Mouse (Mus musculus) kidney, adult 18-20 months (tissue): Measurements from ENCODE around the gene Ldlrap1.
"Not testable (repeated sequence)": the region's sequence is repeated elsewhere in the genome, so short reads cannot be mapped to it uniquely, and the experiment has no call there.

Source experiments
- DNase-seq: peaks from one replicate; pipeline ENCODE4 v3.0.0; 2021

Ldlrap1 gene

GRCm38 (mm10) chr4:134767426-134768225 lies at the start of gene Ldlrap1:
TSS of gene Ldlrap1 (minus strand) at chr4:134768024.
- DNase-seq = peak; percentile 87

- no peak for DNase-seq
Observed at GRCm38 (mm10) chr4:134814229-134814571, 46.4 kb upstream of the Ldlrap1 start.

GRCm38 (mm10) chr4:134813406-134814228 lies 45.8 kb upstream of the Ldlrap1 start:
- no peak for DNase-seq

- DNase-seq = peak; percentile 96
Observed at GRCm38 (mm10) chr4:134804765-134805164, 36.9 kb upstream of the Ldlrap1 start.

GRCm38 (mm10) chr4:134802765-134803164 lies 34.9 kb upstream of the Ldlrap1 start:
- no peak for DNase-seq

- peak; percentile 61 for DNase-seq
Observed at GRCm38 (mm10) chr4:134802155-134802554, 34.3 kb upstream of the Ldlrap1 start.

GRCm38 (mm10) chr4:134800693-134801092 lies 32.9 kb upstream of the Ldlrap1 start:
- no peak for DNase-seq

GRCm38 (mm10) chr4:134800098-134800497 lies 32.3 kb upstream of the Ldlrap1 start:
- DNase-seq = no peak

GRCm38 (mm10) chr4:134799272-134799671 lies 31.4 kb upstream of the Ldlrap1 start:
- DNase-seq = peak; percentile 77

- no peak for DNase-seq
Observed at GRCm38 (mm10) chr4:134798861-134799260, 31.0 kb upstream of the Ldlrap1 start.

GRCm38 (mm10) chr4:134797621-134798020 lies 29.8 kb upstream of the Ldlrap1 start:
- DNase-seq = no peak

- DNase-seq = no peak
Observed at GRCm38 (mm10) chr4:134796581-134797361, 28.9 kb upstream of the Ldlrap1 start.

- DNase-seq = no peak
Observed at GRCm38 (mm10) chr4:134795819-134796485, 28.1 kb upstream of the Ldlrap1 start.

- DNase-seq = not testable (repeated sequence)
Observed at GRCm38 (mm10) chr4:134794959-134795358, 27.1 kb upstream of the Ldlrap1 start.

- peak; percentile 69 for DNase-seq
Observed at GRCm38 (mm10) chr4:134793213-134793956, 25.6 kb upstream of the Ldlrap1 start.

- no peak for DNase-seq
Observed at GRCm38 (mm10) chr4:134791731-134792130, 23.9 kb upstream of the Ldlrap1 start.

- DNase-seq = no peak
Observed at GRCm38 (mm10) chr4:134786946-134787345, 19.1 kb upstream of the Ldlrap1 start.

- no peak for DNase-seq
Observed at GRCm38 (mm10) chr4:134784701-134785100, 16.9 kb upstream of the Ldlrap1 start.

GRCm38 (mm10) chr4:134779136-134779934 lies 11.5 kb upstream of the Ldlrap1 start:
- peak; percentile 63 for DNase-seq

- DNase-seq = no peak
Observed at GRCm38 (mm10) chr4:134776246-134776645, 8.4 kb upstream of the Ldlrap1 start.
